Mouse (Mus musculus): ENCODE data around the gene Ppp1r12b.

- no peak for TF ChIP-seq CTCF (IDR thresholded peaks at IDR 0.05; ENCODE audit: borderline replicate concordance, control insufficient read depth, extremely low read depth, insufficient read depth, low read length, poor library complexity)
- no peak for TF ChIP-seq POLR2A (IDR thresholded peaks at IDR 0.05; ENCODE audit: control insufficient read depth, extremely low read depth, insufficient read depth, low read length, poor library complexity)
Measured at GRCm38 (mm10) chr1:134823323-134823722, 132.4 kb downstream of the Ppp1r12b start.
